Mouse (Mus musculus) E14TG2a.4 (cell line): ENCODE data around the gene Stk39.

Experiments
- CTCF ChIP-seq: conservative IDR thresholded peaks from 2 replicates; pipeline ENCODE4 v1.5.1; 2014; ENCODE audit warnings: low read length
- NANOG ChIP-seq: IDR thresholded peaks from 2 replicates; pipeline ENCODE4 v1.6.1; 2014; ENCODE audit warnings: borderline replicate concordance, low read length, mixed read lengths

DNA sequence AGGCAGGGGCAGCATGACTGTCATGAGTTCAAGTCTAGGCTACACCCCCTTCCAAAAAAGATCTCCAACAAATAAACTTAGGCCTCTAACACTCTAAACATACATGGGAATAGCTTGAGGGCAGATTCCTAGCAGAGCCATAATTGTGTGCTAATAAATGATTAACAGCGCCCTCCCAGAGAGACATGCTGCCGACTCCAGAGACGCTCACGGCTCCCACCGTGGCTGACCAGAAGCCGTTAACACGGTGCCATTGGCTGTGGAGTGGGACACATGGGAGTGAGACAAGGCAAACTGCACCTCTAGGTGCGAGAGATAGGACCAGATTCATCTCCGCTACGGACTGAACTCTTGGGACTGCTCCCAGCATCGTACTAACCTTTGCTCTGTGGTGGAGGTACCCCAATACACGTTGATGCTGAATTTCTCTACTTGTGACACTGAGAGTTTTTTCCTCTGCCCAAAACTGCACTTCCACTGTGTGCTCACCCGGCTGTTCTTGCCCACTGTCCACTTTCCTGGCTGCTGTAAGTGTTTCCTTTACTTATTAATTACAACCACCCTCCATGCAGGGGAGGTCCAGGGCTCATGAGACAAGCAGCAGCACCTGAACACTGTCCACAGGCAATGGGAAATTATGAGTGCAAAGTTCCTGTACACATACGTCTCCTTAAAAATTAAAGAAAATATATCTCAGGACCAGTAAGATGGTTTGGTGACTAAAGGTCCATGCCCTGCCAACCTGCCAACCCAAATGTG, 84.1 kb downstream of the Stk39 start:
- TF ChIP-seq CTCF, result no peak
- TF ChIP-seq NANOG, result no peak
